Mouse (Mus musculus) cerebellum, postnatal 10 days (tissue): Measurements from ENCODE around the gene Mtcp1.

Experiments used
- DNase-seq, 2 experiments: peaks; one replicate each; pipeline ENCODE4 v3.0.0; 2021; ENCODE audit warnings: mixed read lengths in 2 of 2

The Mtcp1 gene

GRCm38 (mm10) chrX:75415936-75416785 is at the start of gene Mtcp1, which contains the start of the genes Cmc4 and Brcc3:
TSS of gene Mtcp1 (minus strand) at chrX:75416588.
TSS of gene Cmc4 (minus strand) at chrX:75416584.
TSS of gene Brcc3 (plus strand) at chrX:75416628.
- peak; percentile 87 to 92 for DNase-seq

- DNase-seq = no peak
Measured at GRCm38 (mm10) chrX:75454597-75454996, 38.2 kb upstream of the Mtcp1 start.

- no peak for DNase-seq
Measured at GRCm38 (mm10) chrX:75409711-75410110, 6.7 kb downstream of the Mtcp1 start.

GRCm38 (mm10) chrX:75403350-75403749 is 13.0 kb downstream of the Mtcp1 start:
- DNase-seq = no peak

- DNase-seq = no peak
Measured at GRCm38 (mm10) chrX:75402668-75403067, 13.7 kb downstream of the Mtcp1 start.

GRCm38 (mm10) chrX:75399471-75399870 is 16.9 kb downstream of the Mtcp1 start:
- DNase-seq = no peak

GRCm38 (mm10) chrX:75382195-75382771 is 34.1 kb downstream of the Mtcp1 start, which contains the start of the genes Fundc2 and F8:
TSS of gene Fundc2 (plus strand) at chrX:75382399.
TSS of gene F8 (minus strand) at chrX:75382615.
- DNase-seq = peak; percentile 76 to 88

- DNase-seq = peak; percentile 4 to 6
Measured at GRCm38 (mm10) chrX:75381699-75382098, 34.7 kb downstream of the Mtcp1 start.

GRCm38 (mm10) chrX:75381176-75381575 is 35.2 kb downstream of the Mtcp1 start:
- DNase-seq = no peak

- DNase-seq = no peak
Measured at GRCm38 (mm10) chrX:75376815-75377214, 39.6 kb downstream of the Mtcp1 start.

- no peak for DNase-seq
Measured at GRCm38 (mm10) chrX:75372666-75373425, 43.5 kb downstream of the Mtcp1 start.

GRCm38 (mm10) chrX:75370197-75370596 is 46.2 kb downstream of the Mtcp1 start:
- no peak for DNase-seq
